Mouse (Mus musculus) midbrain, embryonic 16.5 days (tissue): ENCODE results near the gene Dimt1. TPM values are rescaled to one million over a fixed set of nuclear protein-coding genes. Genes with fewer than 3 reads are reported as not detected.
"Not testable (repeated sequence)": the region's sequence is repeated elsewhere in the genome, so short reads cannot be mapped to it uniquely, and the experiment has no call there.

Source experiments
- ATAC-seq: fragments of 200-750 bp; cut with Nextera tagmentation; 2 replicates; pipeline ENCODE4 v1.8.0; 2017; ENCODE audit warnings: moderate TSS enrichment
- H3K27ac ChIP-seq: fragments of 300-500 bp; sonication (generic); 2 replicates; pipeline ENCODE4 v1.5.1; 2014; ENCODE audit warnings: mild to moderate bottlenecking, low read length, mixed read lengths
- H3K27me3 ChIP-seq: fragments of 300-500 bp; sonication (generic); 2 replicates; pipeline ENCODE4 v1.6.1; 2014; ENCODE audit warnings: low read depth, low read length, mixed read lengths; ENCODE audit not compliant: control insufficient read depth, insufficient read depth
- H3K36me3 ChIP-seq: fragments of 300-500 bp; sonication (generic); 2 replicates; pipeline ENCODE4 v1.6.1; 2014; ENCODE audit warnings: mild to moderate bottlenecking, low read length, moderate library complexity, mixed read lengths; ENCODE audit not compliant: control insufficient read depth, insufficient read depth
- H3K4me1 ChIP-seq: fragments of 300-500 bp; sonication (generic); 2 replicates; pipeline ENCODE4 v1.6.1; 2014; ENCODE audit warnings: mild to moderate bottlenecking, low read length, mixed read lengths; ENCODE audit not compliant: control insufficient read depth, insufficient read depth
- H3K4me2 ChIP-seq: fragments of 300-500 bp; sonication (generic); 2 replicates; pipeline ENCODE4 v1.6.1; 2014; ENCODE audit warnings: mild to moderate bottlenecking, low read length, mixed read lengths
- H3K4me3 ChIP-seq: fragments of 300-500 bp; sonication (generic); 2 replicates; pipeline ENCODE4 v1.5.1; 2014; ENCODE audit warnings: low read depth, mild to moderate bottlenecking, low read length, moderate library complexity, mixed read lengths
- H3K9ac ChIP-seq: fragments of 300-500 bp; sonication (generic); 2 replicates; pipeline ENCODE4 v1.6.1; 2014; ENCODE audit warnings: low read depth, low read length, mixed read lengths
- H3K9me3 ChIP-seq: fragments of 300-500 bp; sonication (generic); replicated peaks from 2 replicates; pipeline ENCODE4 v1.6.1; 2014; ENCODE audit warnings: mild to moderate bottlenecking, low read length, mixed read lengths; ENCODE audit not compliant: control insufficient read depth, poor library complexity, severe bottlenecking
- WGBS: fragments of 180-500 bp; shearing (Covaris S2); extraction: QIAGEN DNeasy Blood & Tissue Kit; methylation state at CpG from one replicate; pipeline ENCODE4 v1.1.7; 2014; 5-methylcytosine and 5-hydroxymethylcytosine counted together
- polyA plus RNA-seq: library from polyadenylated mRNA; unstranded; fragments of >200 nt; fragmentation: Nextera tagmentation; extraction: Ambion mirVana; gene quantifications from 2 replicates; pipeline ENCODE4 v1.2.1, GENCODE M21; 2015

Gene Dimt1
- 44.0 and 44.6 TPM in 2 replicates for polyA plus RNA-seq

- Histone ChIP-seq H3K4me3 (peak within 1 kb of the TSS; percentile 94), H3K27ac (peak within 1 kb of the TSS; percentile 86), H3K4me1 (peaks cover 18% of the 10 kb centered on the region), H3K4me2 (peak within 1 kb of the TSS; percentile 69), H3K9me3 (no peaks in the 10 kb centered on the region), H3K9ac (peak within 1 kb of the TSS; percentile 90), H3K36me3 (peaks cover 2% of the 10 kb centered on the region; the same call in 1 of the 2 replicates), H3K27me3 (no peaks in the 10 kb centered on the region)
- peak; percentile 99 for ATAC-seq
- under 1% methylated on average over 67 of the region's 68 CpGs for WGBS
Observed at GRCm38 (mm10) chr13:106946594-106947540, at the start of gene Dimt1. Gene Dimt1 (plus strand): TSS chr13:106947127.

- no peak overlapping the region for H3K4me2 ChIP-seq
- H3K9me3 ChIP-seq = no peaks in the 10 kb centered on the region
- no peak overlapping the region for H3K9ac ChIP-seq
- H3K4me3 ChIP-seq = no peak overlapping the region
- H3K36me3 ChIP-seq = peaks cover 7% of the 10 kb centered on the region
- no peak overlapping the region for H3K27ac ChIP-seq
- ATAC-seq = no peak
- 88% methylated on average over 3 of the region's 3 CpGs for WGBS
- no peaks in the 10 kb centered on the region for H3K27me3 ChIP-seq
- H3K4me1 ChIP-seq = peaks cover 2% of the 10 kb centered on the region; the same call in 1 of the 2 replicates
Observed at GRCm38 (mm10) chr13:106904637-106905036, 42.3 kb upstream of the Dimt1 start.

- not testable (repeated sequence) for H3K27me3 ChIP-seq, H3K4me3 ChIP-seq, H3K27ac ChIP-seq, H3K9me3 ChIP-seq, H3K4me1 ChIP-seq, H3K9ac ChIP-seq, ATAC-seq, H3K4me2 ChIP-seq
- H3K36me3 ChIP-seq = peaks cover 12% of the 10 kb centered on the region
- WGBS = 86% methylated on average over 6 of the region's 6 CpGs
Observed at GRCm38 (mm10) chr13:106905154-106905553, 41.8 kb upstream of the Dimt1 start.

- 97% methylated on average over 4 of the region's 4 CpGs for WGBS
- no peaks in the 10 kb centered on the region for H3K27me3 ChIP-seq
- peaks cover 2% of the 10 kb centered on the region; the same call in 1 of the 2 replicates for H3K4me1 ChIP-seq
- H3K9ac ChIP-seq = no peak overlapping the region
- H3K9me3 ChIP-seq = no peaks in the 10 kb centered on the region
- no peak overlapping the region for H3K4me2 ChIP-seq
- H3K4me3 ChIP-seq = no peak overlapping the region
- H3K27ac ChIP-seq = no peak overlapping the region
- peaks cover 10% of the 10 kb centered on the region for H3K36me3 ChIP-seq
- no peak for ATAC-seq
Observed at GRCm38 (mm10) chr13:106907273-106907672, 39.7 kb upstream of the Dimt1 start.

- no peak overlapping the region for H3K4me2 ChIP-seq
- H3K9ac ChIP-seq = no peak overlapping the region
- no peak for ATAC-seq
- no peak overlapping the region for H3K27ac ChIP-seq
- WGBS = 97% methylated on average over 10 of the region's 10 CpGs
- no peaks in the 10 kb centered on the region for H3K4me1 ChIP-seq
- no peak overlapping the region for H3K4me3 ChIP-seq
- H3K36me3 ChIP-seq = peaks cover 10% of the 10 kb centered on the region
- H3K27me3 ChIP-seq = no peaks in the 10 kb centered on the region
- H3K9me3 ChIP-seq = no peaks in the 10 kb centered on the region
Observed at GRCm38 (mm10) chr13:106910096-106910495, 36.8 kb upstream of the Dimt1 start.

GRCm38 (mm10) chr13:106913125-106913736 lies 33.7 kb upstream of the Dimt1 start:
- Histone ChIP-seq H3K4me1 (no peaks in the 10 kb centered on the region), H3K4me3 (no peak overlapping the region), H3K9me3 (no peaks in the 10 kb centered on the region), H3K9ac (no peak overlapping the region), H3K36me3 (peaks cover 10% of the 10 kb centered on the region), H3K4me2 (no peak overlapping the region), H3K27ac (no peak overlapping the region), H3K27me3 (no peaks in the 10 kb centered on the region)
- 87% methylated on average over 3 of the region's 3 CpGs for WGBS
- ATAC-seq = no peak

- H3K27ac ChIP-seq = no peak overlapping the region
- no peaks in the 10 kb centered on the region for H3K4me1 ChIP-seq
- H3K9ac ChIP-seq = no peak overlapping the region
- WGBS = 88% methylated on average over 7 of the region's 7 CpGs
- H3K27me3 ChIP-seq = no peaks in the 10 kb centered on the region
- 0 out of 2 replicates have a peak, but pooled peaks have one; percentile 40 for ATAC-seq
- H3K9me3 ChIP-seq = no peaks in the 10 kb centered on the region
- H3K4me2 ChIP-seq = no peak overlapping the region
- H3K4me3 ChIP-seq = no peak overlapping the region
- peaks cover 11% of the 10 kb centered on the region for H3K36me3 ChIP-seq
Observed at GRCm38 (mm10) chr13:106918322-106919050, 28.4 kb upstream of the Dimt1 start.

GRCm38 (mm10) chr13:106925921-106926320 lies 21.0 kb upstream of the Dimt1 start:
- H3K4me3 ChIP-seq, H3K4me1 ChIP-seq, H3K9me3 ChIP-seq, H3K9ac ChIP-seq, H3K27ac ChIP-seq, ATAC-seq, H3K4me2 ChIP-seq, H3K27me3 ChIP-seq: not testable (repeated sequence)
- WGBS = 95% methylated on average over 3 of the region's 3 CpGs
- peaks cover 15% of the 10 kb centered on the region for H3K36me3 ChIP-seq
